Mouse (Mus musculus) thymus, postnatal 0 days (tissue): ENCODE measurements around the gene Irak1bp1. TPM values are rescaled to one million over a fixed set of nuclear protein-coding genes. Genes with fewer than 3 reads are reported as not detected.

Experiments
- DNase-seq: peaks from one replicate; pipeline ENCODE4 v3.0.0-alpha.2; 2015; ENCODE audit warnings: low spot score
- polyA plus RNA-seq: library from polyadenylated mRNA; unstranded; fragments of >200 nt; fragmentation: Nextera tagmentation; extraction: Ambion mirVana; gene quantifications from 2 replicates; pipeline ENCODE4 v1.2.1, GENCODE M21; 2015

The Irak1bp1 gene
- polyA plus RNA-seq, result 8.5 and 8.7 TPM in 2 replicates

GRCm38 (mm10) chr9:82829007-82829689 lies at the start of gene Irak1bp1:
Gene Irak1bp1 (plus strand): TSS chr9:82829540.
- DNase-seq, result no peak

GRCm38 (mm10) chr9:82788375-82788774 lies 41.0 kb upstream of the Irak1bp1 start:
- DNase-seq, result no peak

GRCm38 (mm10) chr9:82800360-82800759 lies 29.0 kb upstream of the Irak1bp1 start:
- no peak for DNase-seq

GRCm38 (mm10) chr9:82807129-82807528 lies 22.2 kb upstream of the Irak1bp1 start:
- no peak for DNase-seq

GRCm38 (mm10) chr9:82807635-82808034 lies 21.7 kb upstream of the Irak1bp1 start:
- no peak for DNase-seq

- DNase-seq, result no peak
Measured at GRCm38 (mm10) chr9:82812172-82812963, 17.0 kb upstream of the Irak1bp1 start.

- no peak for DNase-seq
Measured at GRCm38 (mm10) chr9:82814536-82814935, 14.8 kb upstream of the Irak1bp1 start.

GRCm38 (mm10) chr9:82815257-82815785 lies 14.0 kb upstream of the Irak1bp1 start:
- DNase-seq, result no peak

GRCm38 (mm10) chr9:82826426-82826825 lies 2.9 kb upstream of the Irak1bp1 start:
- no peak for DNase-seq

GRCm38 (mm10) chr9:82829693-82830430 lies 522 bp downstream of the Irak1bp1 start:
- DNase-seq, result peak; percentile 89

GRCm38 (mm10) chr9:82831891-82832290 lies 2.6 kb downstream of the Irak1bp1 start:
- DNase-seq, result no peak

- no peak for DNase-seq
Measured at GRCm38 (mm10) chr9:82835921-82836320, 6.6 kb downstream of the Irak1bp1 start.

- no peak for DNase-seq
Measured at GRCm38 (mm10) chr9:82842671-82843070, 13.3 kb downstream of the Irak1bp1 start.

- DNase-seq, result peak; percentile 54
Measured at GRCm38 (mm10) chr9:82854040-82854439, 24.7 kb downstream of the Irak1bp1 start.

GRCm38 (mm10) chr9:82854973-82855614 lies 25.8 kb downstream of the Irak1bp1 start:
- peak; percentile 75 for DNase-seq

- no peak for DNase-seq
Measured at GRCm38 (mm10) chr9:82856241-82856640, 26.9 kb downstream of the Irak1bp1 start.

- DNase-seq, result no peak
Measured at GRCm38 (mm10) chr9:82860805-82861204, 31.5 kb downstream of the Irak1bp1 start.

GRCm38 (mm10) chr9:82861316-82861715 lies 32.0 kb downstream of the Irak1bp1 start:
- DNase-seq, result no peak

- DNase-seq, result no peak
Measured at GRCm38 (mm10) chr9:82861775-82862430, 32.6 kb downstream of the Irak1bp1 start.

GRCm38 (mm10) chr9:82866121-82866520 lies 36.8 kb downstream of the Irak1bp1 start:
- DNase-seq, result no peak

GRCm38 (mm10) chr9:82867698-82868097 lies 38.4 kb downstream of the Irak1bp1 start:
- no peak for DNase-seq
